Mouse (Mus musculus): ENCODE data around the gene Hnrnpm.

The Hnrnpm gene

DNA sequence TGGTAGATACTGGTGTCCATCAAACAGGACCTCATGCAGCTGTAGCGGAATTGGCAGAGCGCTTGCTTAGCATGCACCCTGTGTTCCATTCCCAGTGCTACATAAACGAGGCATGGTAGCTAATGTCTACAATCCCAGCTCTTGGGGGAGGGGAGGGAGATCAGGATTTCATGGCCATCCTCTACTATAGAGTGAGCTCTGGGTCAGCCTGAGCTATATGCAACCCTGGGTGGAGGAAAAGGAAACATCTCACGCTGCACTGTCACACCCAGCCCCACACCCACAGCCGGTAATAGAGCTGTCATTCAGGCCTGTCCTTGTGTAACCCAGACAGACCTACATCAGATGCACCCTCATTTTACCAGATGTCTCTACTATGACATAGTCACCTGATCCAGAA lies 88.2 kb downstream of the Hnrnpm start:
- no peak for DNase-seq (ENCODE audit: low spot score in 2 of 2)

DNA sequence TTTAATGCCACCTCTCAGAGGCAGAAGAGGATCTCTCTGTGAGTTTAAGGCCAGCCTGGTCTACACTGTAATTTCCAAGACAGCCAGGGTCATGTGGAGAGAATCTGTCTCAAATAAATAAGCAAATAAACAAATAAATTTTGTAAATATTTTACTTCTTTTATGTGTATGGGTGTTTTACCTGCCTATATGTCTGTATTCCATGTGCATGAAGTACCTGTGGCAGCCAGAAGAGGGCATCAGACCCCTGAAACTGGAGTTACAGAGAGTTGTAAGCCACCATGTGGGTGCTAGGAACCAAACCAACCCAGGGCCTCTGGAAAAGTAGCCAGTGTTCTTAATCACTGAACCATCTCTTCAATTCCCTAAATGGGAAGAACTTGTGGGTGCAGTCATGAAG lies 89.4 kb downstream of the Hnrnpm start:
- no peak for DNase-seq (ENCODE audit: low spot score in 2 of 2)
